Mouse (Mus musculus) kidney, postnatal 0 days (tissue): Measurements from ENCODE around the gene Gm20479. TPM values are rescaled to one million over a fixed set of nuclear protein-coding genes. Genes with fewer than 3 reads are reported as not detected.

Source experiments
- ATAC-seq: fragments of 200-750 bp; cut with Nextera tagmentation; replicated peaks from 2 replicates; pipeline ENCODE4 v1.8.0; 2017; ENCODE audit warnings: low read depth, moderate number of reproducible peaks, moderate TSS enrichment, moderate library complexity; ENCODE audit not compliant: low FRiP score
- DNase-seq: peaks from one replicate; pipeline ENCODE4 v3.0.0-alpha.2; 2016; ENCODE audit warnings: low spot score
- H3K27ac ChIP-seq: fragments of 300-500 bp; sonication (generic); 2 replicates; pipeline ENCODE4 v1.5.1; 2014; ENCODE audit warnings: mild to moderate bottlenecking
- H3K27me3 ChIP-seq: fragments of 300-500 bp; sonication (generic); 2 replicates; pipeline ENCODE4 v1.6.1; 2014; ENCODE audit warnings: low read length, mixed read lengths; ENCODE audit not compliant: insufficient read depth
- H3K36me3 ChIP-seq: fragments of 300-500 bp; sonication (generic); 2 replicates; pipeline ENCODE4 v1.6.1; 2014; ENCODE audit warnings: low read length, mixed read lengths; ENCODE audit not compliant: insufficient read depth
- H3K4me1 ChIP-seq: fragments of 300-500 bp; sonication (generic); replicated peaks from 2 replicates; pipeline ENCODE4 v1.6.1; 2014; ENCODE audit warnings: antibody characterized with exemption, low read length, mixed read lengths; ENCODE audit not compliant: insufficient read depth
- H3K4me2 ChIP-seq: fragments of 300-500 bp; sonication (generic); 2 replicates; pipeline ENCODE4 v1.6.1; 2014; ENCODE audit warnings: mild to moderate bottlenecking, low read length, moderate library complexity, mixed read lengths
- H3K4me3 ChIP-seq: fragments of 300-500 bp; sonication (generic); replicated peaks from 2 replicates; pipeline ENCODE4 v1.5.1; 2014; ENCODE audit warnings: low read depth, low read length
- H3K9ac ChIP-seq: fragments of 300-500 bp; sonication (generic); 2 replicates; pipeline ENCODE4 v1.6.1; 2014; ENCODE audit warnings: low read depth, low read length
- H3K9me3 ChIP-seq: fragments of 300-500 bp; sonication (generic); replicated peaks from 2 replicates; pipeline ENCODE4 v1.6.1; 2016; ENCODE audit warnings: low read length, inconsistent platforms, mixed read lengths
- CTCF ChIP-seq: IDR thresholded peaks from 2 replicates; pipeline ENCODE4 v1.5.1; 2016; ENCODE audit warnings: antibody characterized with exemption, low read depth, mild to moderate bottlenecking, moderate library complexity
- WGBS: fragments of 180-500 bp; shearing (Covaris S2); extraction: QIAGEN DNeasy Blood & Tissue Kit; methylation state at CpG from one replicate; pipeline ENCODE4 v1.1.7; 2014; 5-methylcytosine and 5-hydroxymethylcytosine counted together
- polyA plus RNA-seq: library from polyadenylated mRNA; unstranded; fragments of >200 nt; fragmentation: Nextera tagmentation; extraction: Ambion mirVana; gene quantifications from 2 replicates; pipeline ENCODE4 v1.2.1, GENCODE M21; 2015

The Gm20479 gene
- polyA plus RNA-seq, 1 experiment from 2014 or later = 0.57 TPM

DNA sequence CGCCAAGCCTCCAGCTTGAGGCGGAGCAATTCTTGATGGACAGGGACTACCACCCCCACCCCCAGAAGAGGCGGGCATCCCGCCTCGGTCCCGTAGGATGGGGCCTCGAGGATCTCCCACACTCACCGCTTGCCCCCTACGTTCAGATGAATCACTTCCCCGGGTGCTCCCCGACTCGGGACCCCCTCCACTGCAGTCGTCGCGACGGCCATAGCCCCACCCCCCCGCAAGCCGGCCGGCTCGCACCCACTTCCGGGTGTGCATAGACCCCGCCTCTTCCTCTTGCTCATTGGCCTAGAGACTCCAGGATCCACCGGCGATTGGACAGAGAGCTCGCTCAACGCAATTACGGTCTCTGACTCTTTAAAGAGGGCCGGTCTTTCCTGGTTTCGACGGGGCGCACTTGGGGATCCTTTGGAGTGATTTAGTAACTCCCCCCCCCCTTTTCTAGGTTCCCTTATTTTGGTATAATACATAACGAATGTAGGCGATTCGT lies 1.4 kb downstream of the Gm20479 start, which contains the start of gene Shkbp1:
Gene Shkbp1, minus strand, starts transcription at position 275 of the 496 bp plus-strand sequence.
- peak within 1 kb of the TSS; percentile 54 for H3K9ac ChIP-seq
- DNase-seq (peak; percentile 97), ATAC-seq (peak; percentile 94)
- H3K27me3 ChIP-seq = no peaks in the 10 kb centered on the region
- no peaks in the 10 kb centered on the region for H3K9me3 ChIP-seq
- peak within 1 kb of the TSS; percentile 80 for H3K27ac ChIP-seq
- peak within 1 kb of the TSS; percentile 57 for H3K4me3 ChIP-seq
- WGBS = under 1% methylated on average over 34 of the region's 34 CpGs
- H3K36me3 ChIP-seq = 0 out of 2 replicates have a peak, but pooled peaks cover 7% of the 10 kb centered on the region
- no peak for TF ChIP-seq CTCF
- peaks cover 14% of the 10 kb centered on the region; the same call in 1 of the 2 replicates for H3K4me1 ChIP-seq
- H3K4me2 ChIP-seq = peak within 1 kb of the TSS; percentile 82

GRCm38 (mm10) chr7:27355261-27355660 lies 2.0 kb downstream of the Gm20479 start:
- peak overlapping the region; percentile 54 for H3K9ac ChIP-seq
- H3K4me3 ChIP-seq = peak overlapping the region; percentile 57
- H3K4me1 ChIP-seq = peaks cover 14% of the 10 kb centered on the region; the same call in 1 of the 2 replicates
- ATAC-seq (no peak), DNase-seq (no peak)
- no peaks in the 10 kb centered on the region for H3K27me3 ChIP-seq
- 0 out of 2 replicates have a peak, but pooled peaks cover 7% of the 10 kb centered on the region for H3K36me3 ChIP-seq
- H3K9me3 ChIP-seq = no peaks in the 10 kb centered on the region
- peak overlapping the region; percentile 82 for H3K4me2 ChIP-seq
- WGBS = 6% methylated on average over 14 of the region's 14 CpGs
- TF ChIP-seq CTCF = no peak
- H3K27ac ChIP-seq = peak overlapping the region; percentile 80; the same call in 1 of the 2 replicates

DNA sequence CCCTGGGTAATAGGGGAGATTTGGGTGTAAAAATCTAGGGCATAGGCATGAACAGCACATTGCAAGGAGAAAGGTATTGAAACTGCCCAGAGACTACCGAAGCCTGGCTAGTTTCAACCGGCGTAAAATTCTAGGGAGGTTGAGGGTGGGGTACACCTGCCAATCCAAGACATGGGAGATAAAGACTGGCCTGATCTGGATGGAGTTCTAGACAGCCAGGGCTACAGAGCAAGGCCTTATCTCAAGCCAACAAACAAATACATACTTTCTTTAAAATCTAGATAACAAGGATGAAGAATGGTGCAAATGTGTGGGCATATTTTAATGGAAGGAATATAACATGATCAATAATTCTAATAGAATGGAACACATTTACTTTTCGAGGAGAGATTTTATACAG lies 2.4 kb downstream of the Gm20479 start:
- TF ChIP-seq CTCF = no peak
- ATAC-seq (no peak), DNase-seq (no peak)
- 0 out of 2 replicates have a peak, but pooled peaks cover 7% of the 10 kb centered on the region for H3K36me3 ChIP-seq
- H3K27me3 ChIP-seq = no peaks in the 10 kb centered on the region
- no peak overlapping the region for H3K9ac ChIP-seq
- no peaks in the 10 kb centered on the region for H3K9me3 ChIP-seq
- peaks cover 14% of the 10 kb centered on the region; the same call in 1 of the 2 replicates for H3K4me1 ChIP-seq
- H3K4me2 ChIP-seq = peak overlapping the region; percentile 82
- 43% methylated on average over 4 of the region's 4 CpGs for WGBS
- H3K27ac ChIP-seq = no peak overlapping the region
- peak overlapping the region; percentile 57 for H3K4me3 ChIP-seq

DNA sequence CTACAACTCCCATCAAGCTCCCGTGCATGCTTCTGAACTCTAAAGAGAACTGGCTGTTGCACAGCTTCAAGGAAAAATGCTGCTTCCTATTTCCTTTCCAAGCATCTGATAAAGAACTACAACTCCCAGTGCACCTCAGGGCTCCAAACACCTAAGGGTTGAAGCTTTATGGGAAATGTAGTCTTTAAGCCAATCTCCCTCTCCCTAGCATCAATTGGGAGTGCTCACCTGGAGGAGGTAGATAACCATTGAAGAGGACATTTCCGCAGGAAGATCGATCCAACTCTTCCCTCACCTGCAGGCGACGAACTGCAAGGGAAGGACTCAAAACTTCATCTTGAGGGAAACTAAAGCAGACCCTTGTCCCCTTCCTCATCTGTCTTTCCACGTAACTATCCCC lies 3.1 kb downstream of the Gm20479 start:
- Histone ChIP-seq H3K4me2 (peak overlapping the region; percentile 82), H3K9me3 (no peaks in the 10 kb centered on the region), H3K36me3 (0 out of 2 replicates have a peak, but pooled peaks cover 7% of the 10 kb centered on the region), H3K27ac (no peak overlapping the region), H3K4me3 (0 out of 2 replicates have a peak overlapping the region, but pooled peaks have one; percentile 57), H3K27me3 (no peaks in the 10 kb centered on the region), H3K9ac (no peak overlapping the region), H3K4me1 (peaks cover 14% of the 10 kb centered on the region; the same call in 1 of the 2 replicates)
- no peak for ATAC-seq
- DNase-seq = peak; percentile 90
- no peak for TF ChIP-seq CTCF
- 28% methylated on average over 6 of the region's 6 CpGs for WGBS

GRCm38 (mm10) chr7:27345444-27345843 lies 11.8 kb downstream of the Gm20479 start:
- Histone ChIP-seq H3K9ac (no peak overlapping the region), H3K4me1 (no peaks in the 10 kb centered on the region), H3K36me3 (peaks cover 9% of the 10 kb centered on the region; the same call in 1 of the 2 replicates), H3K9me3 (no peaks in the 10 kb centered on the region), H3K4me3 (no peak overlapping the region), H3K4me2 (no peak overlapping the region), H3K27ac (no peak overlapping the region), H3K27me3 (no peaks in the 10 kb centered on the region)
- DNase-seq (no peak), ATAC-seq (peak; percentile 41; the same call in 1 of the 2 replicates)
- TF ChIP-seq CTCF = no peak
- WGBS = 24% methylated on average over 6 of the region's 6 CpGs

- 53% methylated on average over 4 of the region's 4 CpGs for WGBS
- H3K27ac ChIP-seq = no peak overlapping the region
- no peaks in the 10 kb centered on the region for H3K4me1 ChIP-seq
- DNase-seq (no peak), ATAC-seq (no peak)
- no peak overlapping the region for H3K4me3 ChIP-seq
- no peaks in the 10 kb centered on the region for H3K36me3 ChIP-seq
- peak; percentile 44; the same call in 1 of the 2 replicates for TF ChIP-seq CTCF
- H3K9ac ChIP-seq = no peak overlapping the region
- H3K9me3 ChIP-seq = no peaks in the 10 kb centered on the region
- no peak overlapping the region for H3K4me2 ChIP-seq
- no peaks in the 10 kb centered on the region for H3K27me3 ChIP-seq
Observed at GRCm38 (mm10) chr7:27342595-27342994, 14.6 kb downstream of the Gm20479 start.
